Mouse (Mus musculus) hindbrain, embryonic 12.5 days (tissue): ENCODE results near the gene Meox1. TPM values are rescaled to one million over a fixed set of nuclear protein-coding genes. Genes with fewer than 3 reads are reported as not detected.

ENCODE experiments used
- ATAC-seq: fragments of 200-750 bp; cut with Nextera tagmentation; 2 replicates; pipeline ENCODE4 v1.8.0; 2017; ENCODE audit warnings: moderate TSS enrichment; ENCODE audit not compliant: low FRiP score
- H3K27ac ChIP-seq: fragments of 300-500 bp; sonication (generic); 2 replicates; pipeline ENCODE4 v1.5.1; 2016; ENCODE audit warnings: mild to moderate bottlenecking
- H3K27me3 ChIP-seq: fragments of 300-500 bp; sonication (generic); 2 replicates; pipeline ENCODE4 v1.6.1; 2016; ENCODE audit warnings: mild to moderate bottlenecking
- H3K36me3 ChIP-seq: fragments of 300-500 bp; sonication (generic); 2 replicates; pipeline ENCODE4 v1.6.1; 2016; ENCODE audit warnings: mild to moderate bottlenecking
- H3K4me1 ChIP-seq: fragments of 300-500 bp; sonication (generic); 2 replicates; pipeline ENCODE4 v1.6.1; 2016
- H3K4me2 ChIP-seq: fragments of 300-500 bp; sonication (generic); replicated peaks from 2 replicates; pipeline ENCODE4 v1.6.1; 2016; ENCODE audit warnings: mild to moderate bottlenecking
- H3K4me3 ChIP-seq: fragments of 300-500 bp; sonication (generic); 2 replicates; pipeline ENCODE4 v1.5.1; 2016; ENCODE audit warnings: mild to moderate bottlenecking
- H3K9ac ChIP-seq: fragments of 300-500 bp; sonication (generic); 2 replicates; pipeline ENCODE4 v1.6.1; 2016; ENCODE audit warnings: mild to moderate bottlenecking, moderate library complexity
- H3K9me3 ChIP-seq: fragments of 300-500 bp; sonication (generic); replicated peaks from 2 replicates; pipeline ENCODE4 v1.6.1; 2016; ENCODE audit warnings: mild to moderate bottlenecking
- WGBS: fragments of 180-500 bp; shearing (Covaris S2); methylation state at CpG from one replicate; pipeline ENCODE4 v1.1.7; 2016; 5-methylcytosine and 5-hydroxymethylcytosine counted together
- polyA plus RNA-seq: library from polyadenylated mRNA; unstranded; fragments of >200 nt; fragmentation: Nextera tagmentation; extraction: Ambion mirVana; gene quantifications from 2 replicates; pipeline ENCODE4 v1.2.1, GENCODE M21; 2016

Meox1 gene
- 1.4 and 1.9 TPM in 2 replicates for polyA plus RNA-seq

DNA sequence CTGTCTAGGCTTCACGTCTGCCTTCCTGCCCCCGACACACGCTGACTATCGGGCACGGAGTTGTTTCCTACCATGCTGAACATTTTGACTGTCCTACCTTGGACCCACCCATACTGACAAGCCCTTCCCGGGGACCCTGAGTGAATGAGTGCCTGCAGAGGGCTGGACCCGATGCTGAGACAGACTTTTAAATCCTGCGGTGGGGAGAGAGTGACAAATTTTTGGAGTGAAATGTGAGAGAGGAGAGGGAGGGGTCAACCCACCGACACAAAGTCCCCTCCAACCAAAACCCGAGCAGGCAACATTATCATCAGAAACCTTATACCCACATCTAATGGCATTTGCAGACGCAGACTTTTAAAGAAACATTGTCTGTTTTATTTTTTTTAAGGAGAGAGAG, at the start of gene Meox1:
TSS of gene Meox1 (minus strand) at position 171 of the 400 bp plus-strand sequence.
- Histone ChIP-seq H3K27me3 (peaks cover 27% of the 10 kb centered on the region), H3K27ac (no peak within 1 kb of the TSS), H3K4me2 (no peak within 1 kb of the TSS), H3K9ac (no peak within 1 kb of the TSS), H3K36me3 (no peaks in the 10 kb centered on the region), H3K4me3 (no peak within 1 kb of the TSS), H3K9me3 (no peaks in the 10 kb centered on the region), H3K4me1 (peaks cover 32% of the 10 kb centered on the region)
- no peak for ATAC-seq
- WGBS: 25% methylated on average over 11 of the region's 11 CpGs

DNA sequence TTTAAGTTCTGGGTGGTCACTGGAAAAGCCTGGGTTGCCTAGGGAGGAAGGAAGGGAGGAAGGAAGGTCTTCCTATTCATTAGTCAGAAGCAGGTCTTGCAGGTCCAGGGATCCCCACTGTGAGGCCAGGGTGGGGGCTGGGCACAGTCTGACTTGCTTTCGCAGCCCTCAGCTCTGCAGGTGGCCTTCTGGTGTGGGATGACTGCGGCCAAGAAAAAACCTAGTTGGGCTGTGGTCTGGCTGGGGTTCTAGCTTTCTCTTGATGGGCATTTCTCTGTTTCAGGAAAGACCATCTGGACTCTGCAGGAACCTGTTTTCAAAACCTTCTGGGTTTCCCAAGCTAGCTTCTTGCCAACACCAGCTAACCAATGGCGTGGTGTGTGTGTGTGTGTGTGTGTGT, 48.9 kb upstream of the Meox1 start:
- no peak overlapping the region for H3K4me2 ChIP-seq
- H3K27ac ChIP-seq: no peak overlapping the region
- H3K9ac ChIP-seq: no peak overlapping the region
- H3K9me3 ChIP-seq: 0 out of 2 replicates have a peak, but pooled peaks cover 3% of the 10 kb centered on the region
- peaks cover 9% of the 10 kb centered on the region for H3K27me3 ChIP-seq
- ATAC-seq: no peak
- no peak overlapping the region for H3K4me3 ChIP-seq
- H3K36me3 ChIP-seq: no peaks in the 10 kb centered on the region
- H3K4me1 ChIP-seq: peaks cover 7% of the 10 kb centered on the region; the same call in 1 of the 2 replicates
- 28% methylated on average over 3 of the region's 3 CpGs for WGBS

DNA sequence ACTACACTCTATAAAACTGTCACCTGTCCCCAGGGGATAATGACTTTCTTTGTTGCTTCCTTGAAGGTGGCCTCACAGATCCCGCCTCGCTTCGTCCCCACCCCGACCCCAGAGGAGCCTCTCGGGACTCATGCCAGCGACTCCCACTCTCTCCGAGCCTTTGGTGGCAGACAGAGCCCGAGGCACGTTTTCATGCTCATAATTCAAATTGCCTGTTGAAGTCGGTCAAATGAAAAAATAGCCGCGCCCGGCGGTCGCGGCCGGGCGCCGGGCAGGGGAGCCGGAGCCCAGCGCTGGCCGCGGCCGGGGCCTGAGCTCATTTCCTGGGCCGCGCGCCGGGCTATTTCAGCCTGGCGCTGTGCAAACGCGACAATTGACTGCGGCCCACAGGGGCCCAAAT, 42.9 kb upstream of the Meox1 start:
- peak overlapping the region; percentile 54 for H3K9ac ChIP-seq
- H3K27ac ChIP-seq: no peak overlapping the region
- ATAC-seq: 0 out of 2 replicates have a peak, but pooled peaks have one; percentile 26
- H3K4me2 ChIP-seq: peak overlapping the region; percentile 69
- peak overlapping the region; percentile 38 for H3K4me3 ChIP-seq
- WGBS: 1% methylated on average over 30 of the region's 32 CpGs
- peaks cover 31% of the 10 kb centered on the region for H3K27me3 ChIP-seq
- peaks cover 19% of the 10 kb centered on the region for H3K4me1 ChIP-seq
- no peaks in the 10 kb centered on the region for H3K9me3 ChIP-seq
- no peaks in the 10 kb centered on the region for H3K36me3 ChIP-seq

DNA sequence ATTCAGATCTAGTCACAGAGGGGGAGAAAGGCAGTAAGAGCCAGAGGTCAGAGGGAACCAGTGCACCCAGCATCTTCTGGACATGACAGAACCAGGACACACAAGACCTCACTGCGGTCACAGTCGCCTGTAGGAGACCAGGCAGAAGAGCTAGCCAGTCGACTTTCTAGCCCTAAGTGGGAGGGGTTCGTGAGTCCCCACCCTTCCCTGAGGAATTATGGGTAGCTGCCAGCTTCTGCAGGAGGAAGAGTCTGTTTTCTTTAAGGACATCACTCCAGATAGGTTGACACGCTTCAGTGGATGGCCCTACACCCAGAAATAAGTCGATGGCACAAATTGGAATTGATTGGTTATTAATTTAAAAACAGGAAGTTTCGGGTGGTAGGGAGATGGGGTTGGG, 42.2 kb upstream of the Meox1 start:
- Histone ChIP-seq H3K9ac (no peak overlapping the region), H3K36me3 (no peaks in the 10 kb centered on the region), H3K4me3 (no peak overlapping the region), H3K4me1 (peaks cover 21% of the 10 kb centered on the region), H3K27ac (no peak overlapping the region), H3K27me3 (peaks cover 31% of the 10 kb centered on the region), H3K9me3 (no peaks in the 10 kb centered on the region), H3K4me2 (peak overlapping the region; percentile 69; the same call in 1 of the 2 replicates)
- 31% methylated on average over 7 of the region's 7 CpGs for WGBS
- ATAC-seq: no peak

DNA sequence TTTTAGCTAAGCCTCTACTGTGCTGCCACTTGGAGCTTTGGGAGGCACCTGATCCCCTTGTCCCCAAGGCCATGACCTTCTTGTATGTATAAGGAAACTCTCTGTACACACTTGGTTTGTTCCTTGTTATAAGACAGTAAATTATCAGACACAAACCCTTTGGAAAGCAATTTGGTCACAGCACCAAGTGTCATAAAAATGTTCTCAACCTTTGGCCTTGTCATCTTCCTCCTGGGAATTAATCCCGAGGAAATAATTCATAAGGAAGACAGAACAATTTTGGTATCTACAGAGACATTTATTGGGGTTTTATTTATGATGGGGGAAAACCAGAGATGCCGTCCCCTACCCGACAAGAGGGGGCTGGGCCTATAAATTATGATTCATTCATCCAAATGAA, 41.6 kb upstream of the Meox1 start:
- Histone ChIP-seq H3K9ac (no peak overlapping the region), H3K27me3 (peaks cover 31% of the 10 kb centered on the region), H3K27ac (no peak overlapping the region), H3K4me3 (no peak overlapping the region), H3K36me3 (no peaks in the 10 kb centered on the region), H3K4me2 (no peak overlapping the region), H3K4me1 (peaks cover 19% of the 10 kb centered on the region), H3K9me3 (no peaks in the 10 kb centered on the region)
- 87% methylated on average over 3 of the region's 3 CpGs for WGBS
- no peak for ATAC-seq

DNA sequence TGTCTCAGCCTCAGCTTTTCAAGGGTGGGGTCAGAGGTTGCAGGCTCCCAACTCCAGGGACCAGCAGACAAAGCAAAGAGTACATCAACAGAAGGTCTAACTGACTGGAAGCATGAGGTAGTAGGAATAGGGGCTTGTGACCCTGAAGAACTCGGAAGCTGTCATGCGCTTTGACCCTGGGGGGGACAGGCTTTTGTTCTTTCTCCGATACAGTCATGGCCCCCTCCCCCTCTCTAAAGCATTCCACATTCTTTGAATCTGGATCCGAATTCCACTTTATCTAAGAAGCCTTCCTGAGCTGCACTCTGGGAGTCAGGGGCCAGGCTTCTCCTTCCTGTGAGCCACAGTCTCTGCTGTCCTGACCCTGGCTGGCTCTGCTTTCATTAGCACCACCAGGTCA, 37.8 kb upstream of the Meox1 start:
- Histone ChIP-seq H3K9me3 (no peaks in the 10 kb centered on the region), H3K9ac (no peak overlapping the region), H3K4me2 (no peak overlapping the region), H3K4me1 (peaks cover 17% of the 10 kb centered on the region), H3K27me3 (peaks cover 17% of the 10 kb centered on the region; the same call in 1 of the 2 replicates), H3K27ac (no peak overlapping the region), H3K4me3 (no peak overlapping the region), H3K36me3 (no peaks in the 10 kb centered on the region)
- no peak for ATAC-seq
- WGBS: 48% methylated on average over 4 of the region's 4 CpGs

DNA sequence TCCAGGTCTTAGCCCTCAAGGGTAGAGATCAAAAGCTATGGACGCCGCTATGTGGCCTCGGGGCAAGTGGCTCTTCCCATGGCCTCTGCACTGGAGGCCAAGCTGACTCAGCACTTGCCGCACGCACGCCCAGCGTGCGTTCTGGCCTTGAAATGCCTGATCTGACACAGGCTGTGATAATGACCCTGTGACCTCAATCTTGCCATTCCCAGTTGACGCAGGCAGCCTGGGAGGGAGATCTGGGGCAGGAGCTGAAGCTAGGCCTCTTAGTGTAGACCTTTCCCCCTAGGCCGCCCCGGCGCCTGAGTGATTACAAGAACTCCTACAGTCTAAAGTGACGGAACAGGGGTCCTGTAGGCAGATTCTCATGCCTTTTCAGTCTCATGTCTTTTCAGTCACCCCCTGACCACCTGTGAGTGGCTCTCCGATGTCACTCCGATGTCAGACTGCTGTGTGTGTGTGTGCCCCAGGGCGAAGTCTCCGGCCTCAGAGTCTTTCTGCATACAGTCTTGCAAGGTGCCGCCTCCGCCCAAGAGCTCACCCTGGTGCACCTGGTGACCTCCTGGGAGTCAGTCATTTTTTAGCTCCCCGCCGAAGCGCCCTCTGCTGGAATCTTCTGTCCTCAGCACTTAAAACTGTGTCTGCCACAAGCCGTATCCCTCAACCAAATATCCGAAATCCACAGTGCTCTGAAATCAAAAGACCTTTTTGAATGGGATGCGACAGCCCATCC, 34.0 kb upstream of the Meox1 start:
- no peaks in the 10 kb centered on the region for H3K9me3 ChIP-seq
- H3K4me2 ChIP-seq: no peak overlapping the region
- H3K9ac ChIP-seq: no peak overlapping the region
- H3K36me3 ChIP-seq: no peaks in the 10 kb centered on the region
- ATAC-seq: no peak
- H3K4me3 ChIP-seq: no peak overlapping the region
- peaks cover 12% of the 10 kb centered on the region for H3K4me1 ChIP-seq
- WGBS: 25% methylated on average over 25 of the region's 25 CpGs
- peaks cover 4% of the 10 kb centered on the region for H3K27me3 ChIP-seq
- no peak overlapping the region for H3K27ac ChIP-seq

DNA sequence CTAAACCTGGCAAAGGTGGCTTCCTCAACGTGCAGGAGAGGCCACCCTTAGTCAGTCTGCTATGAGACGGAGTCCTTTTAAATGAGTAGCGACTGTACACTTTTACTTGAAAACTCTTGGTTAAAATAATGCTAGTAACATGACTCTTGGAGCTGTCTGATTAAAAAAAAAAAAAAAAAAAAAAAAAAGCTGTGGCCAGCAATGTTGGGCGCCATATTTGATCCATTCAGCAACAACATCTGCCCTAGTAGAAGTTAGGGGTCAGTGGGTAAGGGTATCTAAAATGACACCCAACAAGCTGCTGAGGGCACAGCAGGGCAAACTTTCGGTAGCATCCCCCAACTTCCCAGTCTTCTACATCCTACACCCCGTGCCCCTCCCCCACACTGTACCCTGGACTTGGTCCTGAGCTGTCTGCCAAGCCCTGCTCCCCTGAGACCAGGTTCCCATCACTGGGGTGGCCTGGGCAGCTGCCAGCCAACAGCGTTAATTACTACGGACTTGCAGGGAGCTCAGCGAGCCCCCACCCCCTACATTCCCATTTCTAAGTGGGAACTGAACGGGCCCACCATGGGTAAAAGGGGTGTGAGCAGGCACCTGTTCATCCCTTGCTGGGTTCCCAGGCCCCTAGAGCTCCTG, 32.9 kb upstream of the Meox1 start:
- Histone ChIP-seq H3K9me3 (no peaks in the 10 kb centered on the region), H3K27me3 (peaks cover 4% of the 10 kb centered on the region), H3K27ac (no peak overlapping the region), H3K36me3 (no peaks in the 10 kb centered on the region), H3K4me2 (no peak overlapping the region), H3K4me1 (peaks cover 10% of the 10 kb centered on the region), H3K9ac (no peak overlapping the region), H3K4me3 (no peak overlapping the region)
- 78% methylated on average over 10 of the region's 10 CpGs for WGBS
- ATAC-seq: no peak

DNA sequence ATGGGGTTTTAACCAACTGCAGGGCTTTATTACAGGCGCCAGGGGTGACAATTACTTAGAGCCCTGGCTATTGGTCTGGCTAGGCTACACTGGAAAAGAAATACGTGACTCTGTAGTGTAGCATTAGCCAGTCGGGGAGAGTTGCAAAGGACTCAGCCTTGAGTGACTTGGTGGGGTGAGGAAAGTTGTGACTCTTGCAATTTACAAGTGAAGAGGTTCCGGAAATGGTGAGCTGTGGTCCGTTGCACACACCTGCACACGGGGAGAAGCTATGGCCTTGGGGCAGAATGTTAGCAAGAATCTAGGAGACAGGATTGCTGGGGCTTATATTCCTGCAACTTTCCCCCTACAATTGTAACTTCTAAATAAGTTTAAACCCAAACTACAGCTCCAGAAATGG, 31.5 kb upstream of the Meox1 start:
- peaks cover 4% of the 10 kb centered on the region for H3K27me3 ChIP-seq
- no peak overlapping the region for H3K4me3 ChIP-seq
- H3K9me3 ChIP-seq: no peaks in the 10 kb centered on the region
- no peak overlapping the region for H3K4me2 ChIP-seq
- peaks cover 8% of the 10 kb centered on the region for H3K4me1 ChIP-seq
- no peak overlapping the region for H3K9ac ChIP-seq
- H3K36me3 ChIP-seq: no peaks in the 10 kb centered on the region
- H3K27ac ChIP-seq: no peak overlapping the region
- WGBS: 76% methylated on average over 6 of the region's 6 CpGs
- no peak for ATAC-seq

DNA sequence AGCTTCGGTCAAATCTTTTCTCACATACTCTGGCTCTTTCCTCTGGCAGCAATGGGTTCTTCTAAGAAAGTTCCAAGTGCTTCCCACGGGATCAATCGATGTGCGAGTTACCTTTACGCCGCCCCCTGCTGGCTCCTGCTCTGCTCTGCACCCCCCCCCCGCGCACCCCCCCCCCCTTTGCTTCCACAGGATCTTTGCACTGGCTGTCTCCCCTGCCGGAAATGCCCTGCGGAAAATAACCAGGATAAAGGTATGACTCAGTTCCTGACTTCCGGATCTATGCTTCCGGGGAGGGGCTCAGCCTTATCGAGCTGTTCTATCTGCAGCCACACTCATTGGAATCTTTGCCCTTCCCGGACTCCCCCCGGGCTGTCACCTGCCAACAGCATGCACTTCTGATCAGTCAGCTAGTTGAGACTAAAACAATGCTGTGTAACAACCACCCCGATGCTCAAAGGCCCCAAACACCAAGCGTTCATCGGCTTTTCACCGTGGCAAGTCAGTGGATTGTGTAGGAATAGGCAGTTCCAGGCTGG, 30.3 kb upstream of the Meox1 start:
- Histone ChIP-seq H3K9ac (no peak overlapping the region), H3K9me3 (no peaks in the 10 kb centered on the region), H3K4me3 (no peak overlapping the region), H3K36me3 (no peaks in the 10 kb centered on the region), H3K4me2 (no peak overlapping the region), H3K27ac (no peak overlapping the region), H3K27me3 (peaks cover 4% of the 10 kb centered on the region), H3K4me1 (peaks cover 8% of the 10 kb centered on the region)
- WGBS: 78% methylated on average over 17 of the region's 19 CpGs
- ATAC-seq: no peak

DNA sequence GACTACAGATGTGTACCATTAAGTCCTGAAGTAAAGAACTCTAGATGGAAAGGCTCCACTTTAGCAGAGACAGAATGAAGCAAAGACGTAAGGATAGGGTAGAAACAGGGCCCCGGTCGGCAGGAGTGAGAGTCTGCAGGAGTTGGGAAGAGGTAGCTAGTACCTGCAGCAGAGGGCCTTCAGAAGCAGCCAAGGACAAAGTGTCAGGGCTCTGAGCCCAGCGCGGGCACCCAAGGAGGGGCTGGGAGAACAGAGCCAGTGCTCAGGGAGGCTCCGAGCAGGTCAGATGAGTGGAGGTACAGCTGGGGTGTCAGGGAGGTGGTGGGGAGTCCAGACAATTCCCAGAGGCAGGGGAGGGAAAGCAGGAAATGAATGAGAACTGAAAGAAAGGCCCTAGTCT, 29.8 kb upstream of the Meox1 start:
- no peaks in the 10 kb centered on the region for H3K36me3 ChIP-seq
- WGBS: 86% methylated on average over 6 of the region's 6 CpGs
- no peak overlapping the region for H3K4me3 ChIP-seq
- H3K4me1 ChIP-seq: peaks cover 8% of the 10 kb centered on the region
- H3K4me2 ChIP-seq: no peak overlapping the region
- H3K9me3 ChIP-seq: no peaks in the 10 kb centered on the region
- no peak overlapping the region for H3K27ac ChIP-seq
- ATAC-seq: no peak
- no peak overlapping the region for H3K9ac ChIP-seq
- peaks cover 4% of the 10 kb centered on the region for H3K27me3 ChIP-seq

DNA sequence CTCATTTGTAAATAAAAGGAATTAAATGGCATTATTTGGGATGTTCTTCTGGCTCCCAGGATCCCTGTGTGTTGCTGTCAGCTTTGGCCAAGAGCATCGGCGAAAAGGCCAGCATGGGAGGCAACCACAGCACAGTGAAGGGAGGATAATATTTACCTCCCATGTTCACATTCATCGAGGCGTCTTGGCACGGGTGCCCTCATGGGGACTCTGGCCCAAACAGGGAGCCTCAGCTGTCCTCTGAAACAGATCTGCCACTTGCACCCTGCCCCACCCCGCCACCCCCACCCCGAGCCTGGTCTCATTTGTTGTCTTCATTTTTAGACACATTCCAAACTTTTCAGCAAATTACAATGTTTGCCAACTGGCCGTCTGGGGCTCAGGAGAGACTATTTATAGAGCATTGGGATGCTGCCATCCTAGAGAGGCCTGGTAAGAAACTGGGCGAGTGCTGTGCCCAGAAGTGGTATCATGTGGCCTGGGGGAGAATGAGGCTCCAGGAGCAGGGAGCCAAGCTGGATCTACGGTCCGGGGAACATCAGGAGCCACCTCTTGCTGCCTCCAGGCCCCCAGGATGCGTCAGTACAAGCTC, 27.3 kb upstream of the Meox1 start:
- Histone ChIP-seq H3K4me2 (no peak overlapping the region), H3K4me1 (no peaks in the 10 kb centered on the region), H3K27me3 (peaks cover 21% of the 10 kb centered on the region), H3K9me3 (no peaks in the 10 kb centered on the region), H3K9ac (no peak overlapping the region), H3K27ac (no peak overlapping the region), H3K36me3 (no peaks in the 10 kb centered on the region), H3K4me3 (no peak overlapping the region)
- no peak for ATAC-seq
- whole genome bisulfite sequencing: 83% methylated on average over 12 of the region's 12 CpGs
